Mouse (Mus musculus) forebrain, embryonic 16.5 days (tissue): Measurements from ENCODE around the gene Odf2l. TPM values are rescaled to one million over a fixed set of nuclear protein-coding genes. Genes with fewer than 3 reads are reported as not detected.

Experiments used
- ATAC-seq: fragments of 200-750 bp; cut with Nextera tagmentation; 2 replicates; pipeline ENCODE4 v1.8.0; 2017; ENCODE audit warnings: mild to moderate bottlenecking, moderate library complexity
- H3K27ac ChIP-seq: fragments of 300-500 bp; sonication (generic); 2 replicates; pipeline ENCODE4 v1.5.1; 2014; ENCODE audit warnings: low read length, control low read depth
- H3K27me3 ChIP-seq: fragments of 300-500 bp; sonication (generic); replicated peaks from 2 replicates; pipeline ENCODE4 v1.6.1; 2014; ENCODE audit warnings: low read length; ENCODE audit not compliant: control insufficient read depth, insufficient read depth
- H3K36me3 ChIP-seq: fragments of 300-500 bp; sonication (generic); 2 replicates; pipeline ENCODE4 v1.6.1; 2014; ENCODE audit not compliant: control insufficient read depth, insufficient read depth
- H3K4me1 ChIP-seq: fragments of 300-500 bp; sonication (generic); replicated peaks from 2 replicates; pipeline ENCODE4 v1.6.1; 2014; ENCODE audit warnings: low read length; ENCODE audit not compliant: control insufficient read depth, insufficient read depth
- H3K4me2 ChIP-seq: fragments of 300-500 bp; sonication (generic); 2 replicates; pipeline ENCODE4 v1.6.1; 2014; ENCODE audit warnings: mild to moderate bottlenecking, low read length, control low read depth
- H3K4me3 ChIP-seq: fragments of 300-500 bp; sonication (generic); replicated peaks from 2 replicates; pipeline ENCODE4 v1.5.1; 2014; ENCODE audit warnings: mild to moderate bottlenecking, low read length, control low read depth
- H3K9ac ChIP-seq: fragments of 300-500 bp; sonication (generic); replicated peaks from 2 replicates; pipeline ENCODE4 v1.6.1; 2014; ENCODE audit warnings: low read depth, low read length, control low read depth
- H3K9me3 ChIP-seq: fragments of 300-500 bp; sonication (generic); 2 replicates; pipeline ENCODE4 v1.6.1; 2016; ENCODE audit warnings: low read length; ENCODE audit not compliant: control insufficient read depth
- WGBS: fragments of 180-500 bp; shearing (Covaris S2); extraction: QIAGEN DNeasy Blood & Tissue Kit; methylation state at CpG from one replicate; pipeline ENCODE4 v1.1.7; 2014; 5-methylcytosine and 5-hydroxymethylcytosine counted together
- polyA plus RNA-seq: library from polyadenylated mRNA; unstranded; fragments of >200 nt; fragmentation: Nextera tagmentation; extraction: Ambion mirVana; gene quantifications from 2 replicates; pipeline ENCODE4 v1.2.1, GENCODE M21; 2015

Odf2l gene
- polyA plus RNA-seq, 1 experiment from 2014 or later: 15.0 TPM

DNA sequence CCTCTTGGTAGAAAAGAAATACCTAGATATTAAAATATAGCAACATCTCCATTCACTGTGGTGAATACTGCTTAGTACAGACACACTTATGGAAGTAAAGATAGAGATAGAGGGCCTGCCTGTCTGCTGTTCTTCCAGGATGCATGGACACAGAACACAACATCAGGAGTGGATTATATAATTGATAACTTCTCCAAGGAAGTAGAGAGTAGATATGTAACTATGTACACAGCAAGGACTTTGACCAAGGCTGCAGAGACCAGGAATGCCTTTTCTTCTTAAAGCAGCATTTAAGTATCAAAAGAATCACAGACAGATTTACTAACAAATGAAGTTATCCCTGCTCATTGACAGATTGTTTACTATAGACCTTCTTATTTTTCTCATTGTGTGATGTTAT is 66.3 kb downstream of the Odf2l start:
- H3K9me3 ChIP-seq: no peaks in the 10 kb centered on the region
- H3K4me2 ChIP-seq: no peak overlapping the region
- H3K36me3 ChIP-seq: no peaks in the 10 kb centered on the region
- no peak overlapping the region for H3K27ac ChIP-seq
- no peaks in the 10 kb centered on the region for H3K4me1 ChIP-seq
- no peak overlapping the region for H3K9ac ChIP-seq
- no peak for ATAC-seq
- H3K4me3 ChIP-seq: no peak overlapping the region
- H3K27me3 ChIP-seq: no peaks in the 10 kb centered on the region

DNA sequence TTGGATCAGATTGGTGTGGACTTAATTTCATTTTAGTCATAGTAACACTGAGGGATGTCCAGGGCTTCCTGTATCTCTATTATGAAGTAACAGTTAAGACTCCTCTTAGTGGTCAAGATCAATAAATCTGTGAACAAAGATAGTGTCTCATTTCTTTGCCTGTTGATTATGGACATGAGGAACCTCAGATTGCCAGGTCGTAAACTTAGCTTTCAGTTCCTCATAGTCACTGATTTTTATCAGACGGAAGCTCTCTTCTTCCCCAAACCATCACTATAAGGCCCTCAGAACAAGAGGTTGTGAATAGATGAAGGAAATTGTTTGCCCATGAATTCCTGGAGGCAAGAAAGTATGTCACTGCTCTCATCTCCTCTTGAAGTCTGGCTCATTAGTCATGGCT is 73.6 kb downstream of the Odf2l start:
- Histone ChIP-seq H3K4me2 (no peak overlapping the region), H3K4me1 (no peaks in the 10 kb centered on the region), H3K36me3 (no peaks in the 10 kb centered on the region), H3K27ac (no peak overlapping the region), H3K27me3 (no peaks in the 10 kb centered on the region), H3K4me3 (no peak overlapping the region), H3K9me3 (no peaks in the 10 kb centered on the region), H3K9ac (no peak overlapping the region)
- 92% methylated on average over 2 of the region's 2 CpGs for WGBS
- no peak for ATAC-seq

- WGBS: 89% methylated on average over 8 of the region's 8 CpGs
- H3K9me3 ChIP-seq: no peaks in the 10 kb centered on the region
- no peak for ATAC-seq
Observed at GRCm38 (mm10) chr3:145195240-145195923, 77.0 kb downstream of the Odf2l start.

GRCm38 (mm10) chr3:145198050-145198449 is 79.7 kb downstream of the Odf2l start:
- H3K9me3 ChIP-seq: no peaks in the 10 kb centered on the region
- H3K4me3 ChIP-seq: no peak overlapping the region
- no peak overlapping the region for H3K9ac ChIP-seq
- H3K27ac ChIP-seq: no peak overlapping the region
- H3K27me3 ChIP-seq: no peaks in the 10 kb centered on the region
- no peaks in the 10 kb centered on the region for H3K4me1 ChIP-seq
- 87% methylated on average over 2 of the region's 2 CpGs for WGBS
- no peak for ATAC-seq
- no peak overlapping the region for H3K4me2 ChIP-seq
- no peaks in the 10 kb centered on the region for H3K36me3 ChIP-seq

More at GRCm38 (mm10) chr3:145195240-145195923, 77.0 kb downstream of the Odf2l start:
- Histone ChIP-seq H3K4me2 (no peak overlapping the region), H3K27me3 (no peaks in the 10 kb centered on the region), H3K4me3 (no peak overlapping the region), H3K27ac (no peak overlapping the region), H3K4me1 (no peaks in the 10 kb centered on the region), H3K36me3 (no peaks in the 10 kb centered on the region), H3K9ac (no peak overlapping the region)

Other genes with a start within 250 kb of the Odf2l start
- not detected in 2 replicates for gene Clca4b, start 186.1 kb upstream of the Odf2l start, polyA plus RNA-seq
- gene Clca4a, start 143.5 kb upstream of the Odf2l start, polyA plus RNA-seq: not detected in 2 replicates
- gene Clca1, start 85.8 kb upstream of the Odf2l start, polyA plus RNA-seq: not detected in 2 replicates
- gene Clca2, start 19.1 kb upstream of the Odf2l start, polyA plus RNA-seq: 0.05 and 0.06 TPM in 2 replicates
- 0.27 and 0.39 TPM in 2 replicates for gene Col24a1, start 173.9 kb downstream of the Odf2l start, polyA plus RNA-seq